In genomic region chr19:38644871-38645595, GRCm38 (mm10) we compare ENCODE assay signal across 19 mouse cellular contexts.
DNase-seq lines count a peak whose midpoint lies in the region; ATAC-seq and TF ChIP-seq lines count a peak whose summit lies in the region.
"Had no signal": no experiment of that assay in that cellular context is flagged by ENCODE, and none has a peak within 500 bp of the region (broad histone marks: within the 10 kb centered on the region; RNA-seq: fewer than 3 reads in every experiment).

No protein-coding gene starts in this region.

- H3K27me3 ChIP-seq in Patski = no peaks in the 10 kb centered on the region
- no peaks in the 10 kb centered on the region for H3K27me3 ChIP-seq in embryonic facial prominence, embryonic 11.5 days (ENCODE audit: control insufficient read depth, insufficient read depth, low read length)
- H3K27me3 ChIP-seq: embryonic facial prominence, embryonic 13.5 days; midbrain, embryonic 12.5 days; neural tube, embryonic 12.5 days had no signal

- no peaks in the 10 kb centered on the region for H3K36me3 ChIP-seq in embryonic facial prominence, embryonic 11.5 days (replicated peaks; ENCODE audit: control insufficient read depth, insufficient read depth, low read depth, low read length)
- H3K36me3 ChIP-seq: embryonic facial prominence, embryonic 13.5 days; midbrain, embryonic 12.5 days; neural tube, embryonic 12.5 days had no signal

- POLR2A ChIA-PET in Patski (lab: Charles Lee) = interaction anchor here (0.6 kb wide), 2 partner anchors 9 to 76 kb away, joined by 3 to 5 read pairs; no protein-coding TSS in a partner anchor

- H3K9me3 ChIP-seq in embryonic facial prominence, embryonic 11.5 days (replicated peaks; ENCODE audit: control insufficient read depth, low read length) = no peaks in the 10 kb centered on the region
- H3K9me3 ChIP-seq: embryonic facial prominence, embryonic 13.5 days; midbrain, embryonic 12.5 days; neural tube, embryonic 12.5 days had no signal

- H3K9ac ChIP-seq in embryonic facial prominence, embryonic 11.5 days (replicated peaks; ENCODE audit: low read length) = no peak overlapping the region
- H3K9ac ChIP-seq: embryonic facial prominence, embryonic 13.5 days; hindbrain, embryonic 14.5 days; liver, embryonic 14.5 days; midbrain, embryonic 12.5 days; neural tube, embryonic 12.5 days had no signal

- peak; percentile 21 for DNase-seq in kidney, adult 11 months
- DNase-seq in kidney, adult 18-20 months = no peak
- no peak for DNase-seq in Patski (ENCODE audit: low read depth, low spot score)
- peak; percentile 60 for DNase-seq in embryonic facial prominence, embryonic 11.5 days (ENCODE audit: low spot score)
- peak; percentile 59 for DNase-seq in mesoderm, embryonic 11.5 days (ENCODE audit: low read depth, low spot score)
- no peak for DNase-seq in thymus, postnatal 0 days (ENCODE audit: low spot score)
- DNase-seq in gastrocnemius, postnatal 10 days = no peak
- DNase-seq: cerebellum, adult 2 months; layer of hippocampus, adult 9-11 months; left cerebral cortex, postnatal 4 days; retina, postnatal 1 day; thymus, postnatal 25 days had no signal

- H3K4me1 ChIP-seq in embryonic facial prominence, embryonic 11.5 days (ENCODE audit: control insufficient read depth, insufficient read depth, low read length) = no peaks in the 10 kb centered on the region
- H3K4me1 ChIP-seq: midbrain, embryonic 12.5 days had no signal

- no peak for TF ChIP-seq CTCF in Patski (IDR thresholded peaks at IDR 0.05)

- CTCF ChIA-PET in Patski (lab: Charles Lee) = interaction anchor here (1.3 kb wide), 2 partner anchors 11 to 19 kb away, joined by 3 read pairs; no protein-coding TSS in a partner anchor

- H3K4me3 ChIP-seq in embryonic facial prominence, embryonic 11.5 days (ENCODE audit: low read depth, low read length) = no peak overlapping the region
- H3K4me3 ChIP-seq: embryonic facial prominence, embryonic 13.5 days; midbrain, embryonic 12.5 days; neural tube, embryonic 12.5 days had no signal

- in situ Hi-C loops in Patski (cut with MboI; ENCODE audit: low pct_unique_long_range_greater_than_20kb) = no loop called here

- ATAC-seq in Patski = peak; percentile 62
- 0 out of 2 replicates have a peak, but pooled peaks have one; percentile 34 for ATAC-seq in embryonic facial prominence, embryonic 11.5 days (replicated peaks; ENCODE audit: insufficient number of reproducible peaks, low FRiP score, low TSS enrichment, low read depth)
- ATAC-seq: CD4-positive, CD25-positive, alpha-beta regulatory T cell, adult 4 months; forebrain, embryonic 16.5 days had no signal

- 69% methylated on average over 6 of the region's 6 CpGs for WGBS in embryonic facial prominence, embryonic 11.5 days

- no peak overlapping the region for H3K27ac ChIP-seq in embryonic facial prominence, embryonic 11.5 days (replicated peaks; ENCODE audit: low read depth, low read length)
- H3K27ac ChIP-seq: embryonic facial prominence, embryonic 13.5 days; hindbrain, embryonic 14.5 days; liver, embryonic 14.5 days; midbrain, embryonic 12.5 days; neural tube, embryonic 12.5 days had no signal

- H3K4me2 ChIP-seq in embryonic facial prominence, embryonic 11.5 days (ENCODE audit: low read depth, low read length) = no peak overlapping the region
- H3K4me2 ChIP-seq: embryonic facial prominence, embryonic 13.5 days; hindbrain, embryonic 14.5 days; midbrain, embryonic 12.5 days; neural tube, embryonic 12.5 days had no signal

Comparison
In these comparisons a context has a peak if more than half of its experiments do, and no peak if none do; other contexts are left out.
1. DNase-seq: peak in kidney, adult 11 months (single experiment), embryonic facial prominence, embryonic 11.5 days (single experiment) and mesoderm, embryonic 11.5 days (single experiment); none in kidney, adult 18-20 months (single experiment), Patski (single experiment), thymus, postnatal 0 days (single experiment) and gastrocnemius, postnatal 10 days (single experiment).